Mouse (Mus musculus) left cerebral cortex, adult 18-20 months (tissue): Measurements from ENCODE around the gene Hdac1. TPM values are rescaled to one million over a fixed set of nuclear protein-coding genes. Genes with fewer than 3 reads are reported as not detected.

Experiments
- DNase-seq, 2 experiments: peaks; one replicate each; pipeline ENCODE4 v3.0.0; 2021 to 2022; ENCODE audit warnings: low spot score in 2 of 2, mixed read lengths in 1 of 2
- total RNA-seq, 2 experiments: library from RNA; stranded (reverse); gene quantifications; 2 replicates each; pipeline ENCODE4 v1.2.3; 2021

Gene Hdac1
- total RNA-seq, 2 experiments from 2014 or later = 21.5 to 22.7 TPM

- DNase-seq = peak; percentile 43 to 44
Measured at GRCm38 (mm10) chr4:129513086-129513767, 29.3 kb downstream of the Hdac1 start, which contains the start of gene Marcksl1. Gene Marcksl1, plus strand, starts transcription at chr4:129513581.

- no peak for DNase-seq
Measured at GRCm38 (mm10) chr4:129511413-129512096, 31.0 kb downstream of the Hdac1 start.

GRCm38 (mm10) chr4:129510723-129511412, 31.6 kb downstream of the Hdac1 start:
- DNase-seq = no peak

- no peak for DNase-seq
Measured at GRCm38 (mm10) chr4:129509650-129510049, 32.9 kb downstream of the Hdac1 start.

- DNase-seq = no peak
Measured at GRCm38 (mm10) chr4:129508834-129509600, 33.5 kb downstream of the Hdac1 start.

GRCm38 (mm10) chr4:129508237-129508515, 34.3 kb downstream of the Hdac1 start:
- no peak for DNase-seq

GRCm38 (mm10) chr4:129507434-129508236, 34.9 kb downstream of the Hdac1 start:
- no peak for DNase-seq

GRCm38 (mm10) chr4:129505511-129505910, 37.0 kb downstream of the Hdac1 start:
- no peak for DNase-seq

- no peak for DNase-seq
Measured at GRCm38 (mm10) chr4:129502901-129503444, 39.5 kb downstream of the Hdac1 start.

- DNase-seq = no peak
Measured at GRCm38 (mm10) chr4:129502327-129502888, 40.1 kb downstream of the Hdac1 start.

- peak; percentile 42 to 43 for DNase-seq
Measured at GRCm38 (mm10) chr4:129500607-129501566, 41.6 kb downstream of the Hdac1 start.

GRCm38 (mm10) chr4:129500017-129500416, 42.5 kb downstream of the Hdac1 start:
- DNase-seq = no peak

- no peak for DNase-seq
Measured at GRCm38 (mm10) chr4:129498941-129499340, 43.6 kb downstream of the Hdac1 start.

GRCm38 (mm10) chr4:129496631-129497030, 45.9 kb downstream of the Hdac1 start:
- no peak for DNase-seq

GRCm38 (mm10) chr4:129495672-129496562, 46.6 kb downstream of the Hdac1 start:
- no peak for DNase-seq

- no peak for DNase-seq
Measured at GRCm38 (mm10) chr4:129494681-129495080, 47.8 kb downstream of the Hdac1 start.

- no peak for DNase-seq
Measured at GRCm38 (mm10) chr4:129490972-129491880, 51.3 kb downstream of the Hdac1 start, which contains the start of the genes Tssk3 and Fam229a. Gene Tssk3, minus strand, starts transcription at chr4:129491022. Gene Fam229a, plus strand, starts transcription at chr4:129491190.
